Mouse (Mus musculus): ENCODE results near the gene Sec14l3.

GRCm38 (mm10) chr11:4087267-4087666 lies 22.6 kb downstream of the Sec14l3 start:
- TF ChIP-seq CTCF (IDR thresholded peaks at IDR 0.05; ENCODE audit: control insufficient read depth, insufficient read depth, low read length) (no peak), POLR2A (IDR thresholded peaks at IDR 0.05; ENCODE audit: borderline replicate concordance, control insufficient read depth, low read depth, low read length) (no peak)
